Mouse (Mus musculus) right cerebral cortex, postnatal 10 days (tissue): Measurements from ENCODE around the gene Emilin3.

Experiments
- DNase-seq, 2 experiments: peaks; one replicate each; pipeline ENCODE4 v3.0.0; 2021; ENCODE audit warnings: low spot score in 2 of 2

The Emilin3 gene

DNA sequence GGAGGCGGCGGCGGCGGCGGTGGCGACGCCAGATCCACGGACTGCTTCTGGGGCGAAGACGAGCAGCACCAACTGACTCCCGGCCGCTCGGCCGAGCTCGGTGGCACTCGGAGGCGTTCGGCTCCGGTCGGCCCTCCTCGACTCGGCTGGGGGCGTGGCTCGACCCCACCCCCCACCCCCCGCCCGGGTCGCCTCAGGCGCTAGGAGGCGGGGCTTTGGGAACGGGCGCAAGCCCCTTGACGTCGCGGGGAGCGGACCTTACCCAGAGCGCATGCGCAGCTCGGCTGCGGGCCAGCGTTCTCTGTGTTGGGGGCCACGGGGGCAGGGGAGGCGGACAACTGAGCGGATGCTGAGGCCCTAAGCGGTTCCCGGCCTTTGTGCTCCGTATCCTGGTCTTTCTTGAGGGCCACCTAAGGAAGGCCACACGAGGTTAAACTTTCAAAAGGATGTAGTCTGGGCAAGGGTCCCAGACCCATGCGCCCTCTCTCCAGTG, 39.2 kb downstream of the Emilin3 start, which contains the start of gene Zhx3:
Gene Zhx3 (minus strand): TSS at position 109 of the 493 bp plus-strand sequence.
- DNase-seq: peak; percentile 93 to 95

DNA sequence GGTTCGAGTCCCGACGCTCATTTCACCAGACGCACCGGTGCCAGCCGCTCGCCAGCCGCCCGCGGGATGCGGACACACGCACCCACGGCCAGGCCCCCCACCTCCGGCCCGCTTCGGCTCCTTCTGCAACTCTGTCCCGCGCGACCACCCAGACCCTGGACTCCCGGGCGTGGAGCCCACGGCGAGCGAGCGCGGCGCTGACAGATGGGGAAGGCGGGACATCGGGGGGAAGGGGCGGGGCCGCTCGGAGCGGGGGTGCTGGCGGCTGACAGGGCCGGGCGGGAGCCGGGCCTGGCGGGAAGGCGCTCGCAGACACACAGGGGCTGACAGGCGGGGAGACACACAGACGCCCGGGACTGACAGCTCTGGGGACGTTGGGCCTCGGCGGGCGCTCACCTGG, 39.7 kb downstream of the Emilin3 start:
- peak; percentile 79 to 85 for DNase-seq

DNA sequence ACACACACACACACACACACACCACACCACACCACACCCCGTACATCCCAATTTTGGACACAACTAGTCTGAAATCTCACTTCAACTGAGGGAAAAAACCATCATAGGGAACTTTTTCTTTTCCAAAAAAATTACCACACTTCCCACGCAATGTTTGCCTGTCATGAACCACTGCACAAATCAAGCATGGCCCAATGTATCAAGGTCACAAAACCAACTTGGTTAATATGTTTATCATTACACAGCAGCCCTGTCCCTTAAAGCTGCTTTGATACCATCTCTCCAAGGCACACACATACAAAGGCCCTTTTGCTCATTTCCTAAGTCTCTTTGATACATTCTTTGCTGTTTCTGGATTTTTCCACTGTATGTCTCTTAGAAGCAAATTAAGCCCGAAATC, 40.8 kb downstream of the Emilin3 start:
- no peak for DNase-seq

DNA sequence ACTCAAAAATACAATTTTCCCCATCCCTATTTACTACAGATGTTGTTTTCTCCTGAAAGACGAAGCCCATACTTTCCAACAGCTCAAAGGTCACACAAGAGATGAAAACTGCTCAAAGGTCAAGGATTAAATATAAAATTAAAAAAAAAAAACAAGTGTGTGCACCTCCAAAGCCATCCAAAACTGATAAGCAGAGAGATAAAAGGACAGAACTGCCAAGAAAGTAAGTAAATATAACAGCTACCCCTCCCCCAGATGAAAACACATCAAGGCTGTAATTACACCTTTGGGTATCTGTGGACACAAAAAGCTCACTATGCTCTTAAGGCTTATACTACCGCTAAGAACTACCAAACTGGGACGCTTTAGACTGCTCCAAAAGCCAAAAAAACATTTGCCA, 42.7 kb downstream of the Emilin3 start:
- DNase-seq: no peak

DNA sequence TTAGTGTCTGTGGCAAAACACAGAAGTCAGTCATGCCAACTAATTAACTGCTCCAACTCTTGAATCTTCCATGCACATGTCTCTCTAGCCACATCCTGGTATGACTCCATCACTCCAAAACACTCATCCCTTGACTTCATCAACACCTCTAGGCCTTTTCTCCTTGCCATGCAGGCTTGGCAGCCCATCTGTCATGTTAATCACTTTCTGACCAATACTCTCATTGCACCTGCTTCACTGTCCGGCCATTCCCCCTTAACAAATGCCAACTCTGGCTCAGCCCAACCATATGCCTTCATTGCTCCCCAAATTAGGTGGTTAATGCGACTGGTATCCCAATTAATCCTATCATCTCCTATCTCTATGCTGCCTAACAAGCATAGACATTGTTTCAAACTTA, 46.9 kb downstream of the Emilin3 start:
- DNase-seq: no peak

DNA sequence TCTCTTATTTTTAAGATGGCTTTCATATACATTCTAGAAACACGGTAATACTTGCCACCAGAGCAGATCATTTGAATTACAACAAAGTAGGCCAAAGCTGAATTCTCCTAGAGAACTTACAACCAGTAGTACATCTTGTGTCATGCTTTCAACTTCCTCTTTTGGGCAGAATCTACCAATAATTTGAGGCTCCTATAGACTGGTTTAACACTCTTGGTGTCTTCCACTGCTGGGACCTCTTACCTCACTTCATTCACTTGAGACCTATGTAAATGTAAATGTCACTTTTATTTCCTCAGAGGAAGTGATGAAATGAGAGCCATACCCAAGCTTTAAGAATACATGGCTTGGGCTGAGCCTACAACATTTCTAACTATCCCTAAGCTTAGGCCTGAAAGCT, 48.0 kb downstream of the Emilin3 start:
- DNase-seq: no peak

DNA sequence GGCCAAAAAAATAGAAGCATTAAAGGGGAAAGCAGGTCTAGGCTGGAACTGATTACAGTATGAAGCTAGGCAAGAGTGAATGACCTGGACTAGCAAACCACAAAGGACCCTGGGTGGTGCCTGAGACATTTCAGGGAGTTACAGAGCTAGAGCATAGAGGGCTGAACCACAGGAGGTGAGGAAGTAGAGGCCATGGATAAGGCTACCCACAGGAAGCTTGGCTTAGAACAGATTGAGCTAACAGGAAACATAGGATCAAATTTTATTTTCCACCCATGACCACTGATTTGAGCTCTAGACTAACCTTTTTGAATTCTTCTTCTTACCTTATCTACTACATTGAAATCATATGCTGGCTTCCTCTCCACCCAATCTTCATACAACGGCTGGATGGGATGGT, 51.8 kb downstream of the Emilin3 start:
- no peak for DNase-seq
